Mouse (Mus musculus) C2C12 (cell line): Measurements from ENCODE around the gene Stac3. TPM values are rescaled to one million over a fixed set of nuclear protein-coding genes. Genes with fewer than 3 reads are reported as not detected.

Experiments used
- H3K27me3 ChIP-seq: one replicate; pipeline ENCODE4 v1.6.1; 2011; ENCODE audit not compliant: control insufficient read depth, insufficient read depth, insufficient read length
- H3K36me3 ChIP-seq: one replicate; pipeline ENCODE4 v1.6.1; 2011; ENCODE audit not compliant: control insufficient read depth, insufficient read depth
- H3K4me3 ChIP-seq: one replicate; pipeline ENCODE4 v1.5.1; 2011; ENCODE audit warnings: mild to moderate bottlenecking, control low read depth; ENCODE audit not compliant: poor library complexity, insufficient read depth, severe bottlenecking
- H3K79me2 ChIP-seq: one replicate; pipeline ENCODE4 v1.6.1; 2011; ENCODE audit not compliant: control insufficient read depth, insufficient read depth
- H3K79me3 ChIP-seq: one replicate; pipeline ENCODE4 v1.6.1; 2011; ENCODE audit warnings: low read depth, control low read depth
- H3ac ChIP-seq: one replicate; pipeline ENCODE3; 2011; ENCODE audit warnings: low read depth; ENCODE audit not compliant: control insufficient read depth, insufficient read length
- CEBPB ChIP-seq: IDR thresholded peaks from one replicate; pipeline ENCODE4 v1.6.1; 2011; ENCODE audit warnings: low read depth, mild to moderate bottlenecking, control low read depth, moderate library complexity
- CTCF ChIP-seq: IDR thresholded peaks from one replicate; pipeline ENCODE4 v1.5.1; 2011; ENCODE audit not compliant: control insufficient read depth, insufficient read depth, insufficient read length
- FOSL1 ChIP-seq: IDR thresholded peaks from one replicate; pipeline ENCODE4 v1.8.0; 2011; ENCODE audit warnings: mild to moderate bottlenecking, low read length; ENCODE audit not compliant: poor library complexity, insufficient read depth, severe bottlenecking
- MAX ChIP-seq: IDR thresholded peaks from one replicate; pipeline ENCODE4 v1.6.1; 2011; ENCODE audit warnings: mild to moderate bottlenecking, control low read depth
- MYOD1 ChIP-seq: IDR thresholded peaks from one replicate; pipeline ENCODE4 v1.6.1; 2011; ENCODE audit warnings: low read depth; ENCODE audit not compliant: control insufficient read depth, insufficient read length
- MYOG ChIP-seq: IDR thresholded peaks from one replicate; pipeline ENCODE4 v1.6.1; 2011; ENCODE audit not compliant: control insufficient read depth, insufficient read length; ENCODE audit errors: extremely low read depth
- USF1 ChIP-seq: IDR thresholded peaks from one replicate; pipeline ENCODE4 v1.6.1; 2011; ENCODE audit warnings: low read depth, mild to moderate bottlenecking, control low read depth, moderate library complexity
- polyA plus RNA-seq: library from polyadenylated mRNA; unstranded; fragments of >200 nt; fragmentation: generic; extraction: Trizol; gene quantifications from one replicate; pipeline ENCODE4 v1.2.1, GENCODE M21; 2012; ENCODE audit warnings: missing spikeins

The Stac3 gene
- polyA plus RNA-seq, 1 experiment: 9.7 TPM

- Histone ChIP-seq H3K79me2 (no peaks in the 10 kb centered on the region), H3K27me3 (no peaks in the 10 kb centered on the region), H3K36me3 (peaks cover 22% of the 10 kb centered on the region), H3ac (no peak overlapping the region), H3K79me3 (no peaks in the 10 kb centered on the region), H3K4me3 (no peak overlapping the region)
- TF ChIP-seq MYOG: no peak
- TF ChIP-seq CEBPB: no peak
- no peak for TF ChIP-seq MAX
- no peak for TF ChIP-seq USF1
- TF ChIP-seq CTCF: no peak
- TF ChIP-seq MYOD1: no peak
- no peak for TF ChIP-seq FOSL1
Measured at GRCm38 (mm10) chr10:127472722-127473121, 28.8 kb upstream of the Stac3 start.

GRCm38 (mm10) chr10:127475175-127475574, 26.3 kb upstream of the Stac3 start:
- Histone ChIP-seq H3K79me2 (no peaks in the 10 kb centered on the region), H3K27me3 (no peaks in the 10 kb centered on the region), H3K4me3 (no peak overlapping the region), H3ac (no peak overlapping the region), H3K79me3 (no peaks in the 10 kb centered on the region), H3K36me3 (peaks cover 22% of the 10 kb centered on the region)
- no peak for TF ChIP-seq CEBPB
- no peak for TF ChIP-seq CTCF
- no peak for TF ChIP-seq MYOD1
- no peak for TF ChIP-seq MAX
- no peak for TF ChIP-seq USF1
- TF ChIP-seq MYOG: no peak
- TF ChIP-seq FOSL1: no peak

- TF ChIP-seq MYOG (no peak), FOSL1 (no peak), CEBPB (no peak), CTCF (no peak), MYOD1 (no peak), MAX (no peak), USF1 (no peak)
- Histone ChIP-seq H3K4me3 (no peak overlapping the region), H3K36me3 (peaks cover 22% of the 10 kb centered on the region), H3K79me3 (no peaks in the 10 kb centered on the region), H3K27me3 (no peaks in the 10 kb centered on the region), H3ac (no peak overlapping the region), H3K79me2 (no peaks in the 10 kb centered on the region)
Measured at GRCm38 (mm10) chr10:127476541-127476940, 24.9 kb upstream of the Stac3 start.

- Histone ChIP-seq H3ac (no peak overlapping the region), H3K4me3 (no peak overlapping the region), H3K79me2 (no peaks in the 10 kb centered on the region), H3K36me3 (peaks cover 22% of the 10 kb centered on the region), H3K27me3 (no peaks in the 10 kb centered on the region), H3K79me3 (no peaks in the 10 kb centered on the region)
- TF ChIP-seq CEBPB (no peak), MYOD1 (no peak), MAX (no peak), CTCF (no peak), USF1 (no peak), MYOG (no peak), FOSL1 (no peak)
Measured at GRCm38 (mm10) chr10:127477301-127477700, 24.2 kb upstream of the Stac3 start.

- H3ac ChIP-seq: no peak overlapping the region
- TF ChIP-seq FOSL1: no peak
- no peak for TF ChIP-seq CTCF
- TF ChIP-seq MYOG: no peak
- no peak for TF ChIP-seq USF1
- no peak for TF ChIP-seq MYOD1
- TF ChIP-seq MAX: no peak
- no peak for TF ChIP-seq CEBPB
- no peaks in the 10 kb centered on the region for H3K27me3 ChIP-seq
- no peaks in the 10 kb centered on the region for H3K79me2 ChIP-seq
- H3K4me3 ChIP-seq: no peak overlapping the region
- H3K36me3 ChIP-seq: peaks cover 26% of the 10 kb centered on the region
- H3K79me3 ChIP-seq: no peaks in the 10 kb centered on the region
Measured at GRCm38 (mm10) chr10:127479131-127479530, 22.4 kb upstream of the Stac3 start.

- H3K79me2 ChIP-seq: no peaks in the 10 kb centered on the region
- TF ChIP-seq CTCF (no peak), FOSL1 (peak; percentile 21), MAX (peak; percentile 84), MYOG (no peak), USF1 (peak; percentile 97)
- peak overlapping the region; percentile 88 for H3ac ChIP-seq
- no peak overlapping the region for H3K4me3 ChIP-seq
- H3K36me3 ChIP-seq: peaks cover 37% of the 10 kb centered on the region
- H3K79me3 ChIP-seq: no peaks in the 10 kb centered on the region
- no peaks in the 10 kb centered on the region for H3K27me3 ChIP-seq
Measured at GRCm38 (mm10) chr10:127480833-127481813, 20.4 kb upstream of the Stac3 start.
